Mouse (Mus musculus) neural tube, embryonic 14.5 days (tissue): Measurements from ENCODE around the gene Alkbh5. TPM values are rescaled to one million over a fixed set of nuclear protein-coding genes. Genes with fewer than 3 reads are reported as not detected.
"Not testable (repeated sequence)": the region's sequence is repeated elsewhere in the genome, so short reads cannot be mapped to it uniquely, and the experiment has no call there.

Experiments used
- ATAC-seq: fragments of 200-750 bp; cut with Nextera tagmentation; 2 replicates; pipeline ENCODE4 v1.8.0; 2017; ENCODE audit warnings: low read depth, mild to moderate bottlenecking, moderate TSS enrichment, moderate library complexity
- H3K27ac ChIP-seq: fragments of 300-500 bp; sonication (generic); 2 replicates; pipeline ENCODE4 v1.5.1; 2014; ENCODE audit warnings: low read depth, mild to moderate bottlenecking, control low read depth, low read length, moderate library complexity, mixed read lengths
- H3K27me3 ChIP-seq: fragments of 300-500 bp; sonication (generic); 2 replicates; pipeline ENCODE4 v1.6.1; 2014; ENCODE audit warnings: low read length; ENCODE audit not compliant: control insufficient read depth, insufficient read depth
- H3K36me3 ChIP-seq: fragments of 300-500 bp; sonication (generic); 2 replicates; pipeline ENCODE4 v1.6.1; 2014; ENCODE audit warnings: low read length, mixed read lengths; ENCODE audit not compliant: control insufficient read depth, insufficient read depth
- H3K4me1 ChIP-seq: fragments of 300-500 bp; sonication (generic); 2 replicates; pipeline ENCODE4 v1.6.1; 2014; ENCODE audit warnings: low read length; ENCODE audit not compliant: control insufficient read depth, insufficient read depth
- H3K4me2 ChIP-seq: fragments of 300-500 bp; sonication (generic); 2 replicates; pipeline ENCODE4 v1.6.1; 2014; ENCODE audit warnings: mild to moderate bottlenecking, low read depth, low read length, control low read depth
- H3K4me3 ChIP-seq: fragments of 300-500 bp; sonication (generic); 2 replicates; pipeline ENCODE4 v1.5.1; 2014; ENCODE audit warnings: low read depth, low read length, control low read depth, mixed read lengths
- H3K9ac ChIP-seq: fragments of 300-500 bp; sonication (generic); replicated peaks from 2 replicates; pipeline ENCODE4 v1.6.1; 2014; ENCODE audit warnings: low read depth, mild to moderate bottlenecking, control low read depth, low read length, mixed read lengths
- H3K9me3 ChIP-seq: fragments of 300-500 bp; sonication (generic); 2 replicates; pipeline ENCODE4 v1.6.1; 2016; ENCODE audit warnings: low read length; ENCODE audit not compliant: control insufficient read depth
- WGBS: fragments of 180-500 bp; shearing (Covaris S2); extraction: QIAGEN DNeasy Blood & Tissue Kit; methylation state at CpG from one replicate; pipeline ENCODE4 v1.1.7; 2014; 5-methylcytosine and 5-hydroxymethylcytosine counted together
- polyA plus RNA-seq: library from polyadenylated mRNA; unstranded; fragments of >200 nt; fragmentation: Nextera tagmentation; extraction: Ambion mirVana; gene quantifications from 2 replicates; pipeline ENCODE4 v1.2.1, GENCODE M21; 2014

Gene Alkbh5
- polyA plus RNA-seq, 1 experiment from 2014 or later = 17.0 TPM

DNA sequence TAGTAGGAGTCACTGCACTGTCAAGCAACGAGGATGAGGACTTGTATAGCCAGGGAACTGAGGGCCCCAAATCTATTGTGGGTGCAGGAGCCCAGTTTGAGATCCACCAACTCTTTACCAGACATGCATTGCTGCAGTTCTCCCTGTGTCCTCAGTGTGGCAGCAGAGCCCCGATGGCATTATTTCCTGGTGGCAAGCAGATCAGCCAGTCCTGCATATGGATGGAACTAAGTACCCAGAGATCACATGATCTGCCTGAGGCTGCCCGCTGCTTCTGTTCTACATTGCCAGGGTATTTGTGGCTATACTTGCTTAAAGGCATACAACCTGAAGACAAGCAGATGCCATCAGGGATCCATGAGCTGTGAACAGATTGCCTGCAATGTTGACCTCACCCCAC lies 23.2 kb downstream of the Alkbh5 start:
- Histone ChIP-seq H3K4me2 (no peak overlapping the region), H3K36me3 (peaks cover 14% of the 10 kb centered on the region), H3K4me1 (no peaks in the 10 kb centered on the region), H3K9ac (no peak overlapping the region), H3K27me3 (no peaks in the 10 kb centered on the region), H3K4me3 (no peak overlapping the region), H3K27ac (no peak overlapping the region), H3K9me3 (no peaks in the 10 kb centered on the region)
- WGBS = 16% methylated on average over 3 of the region's 3 CpGs
- ATAC-seq = peak; percentile 49; the same call in 1 of the 2 replicates

DNA sequence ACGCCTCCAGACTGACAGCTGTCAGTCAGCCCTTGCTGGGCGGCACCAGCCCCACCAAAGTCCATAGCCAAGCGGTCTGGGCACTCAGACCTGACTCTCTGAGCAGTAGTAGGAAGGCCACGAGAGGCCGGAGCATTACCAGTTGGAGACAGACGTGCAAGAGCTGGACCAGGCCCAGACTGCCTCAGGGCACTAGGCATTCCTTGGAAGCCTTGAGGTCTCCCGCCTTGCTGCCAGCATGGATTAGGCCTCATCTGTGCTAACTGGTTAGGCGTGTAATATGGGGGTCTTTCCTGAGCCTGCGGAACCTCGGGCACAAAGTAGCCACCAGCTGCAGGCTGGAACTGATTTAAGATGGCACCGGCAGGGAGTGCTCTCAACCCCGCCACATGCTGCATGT lies 37.8 kb downstream of the Alkbh5 start:
- H3K27ac ChIP-seq, H3K4me1 ChIP-seq, H3K36me3 ChIP-seq, H3K4me3 ChIP-seq, H3K9me3 ChIP-seq, H3K9ac ChIP-seq, H3K4me2 ChIP-seq, H3K27me3 ChIP-seq, ATAC-seq: not testable (repeated sequence)
- 74% methylated on average over 10 of the region's 12 CpGs for WGBS

Other genes with a start within 250 kb of the Alkbh5 start
- 47.8 and 50.9 TPM in 2 replicates for gene Tom1l2, start 183.5 kb upstream of the Alkbh5 start, polyA plus RNA-seq
- gene Drc3, start 183.1 kb upstream of the Alkbh5 start, polyA plus RNA-seq = 5.2 TPM in 2 replicates
- 26.6 and 27.6 TPM in 2 replicates for gene Gid4, start 119.2 kb upstream of the Alkbh5 start, polyA plus RNA-seq
- 44.1 and 45.8 TPM in 2 replicates for gene Atpaf2, start 117.9 kb upstream of the Alkbh5 start, polyA plus RNA-seq
- gene Drg2, start 81.8 kb upstream of the Alkbh5 start, polyA plus RNA-seq = 90.6 and 95.6 TPM in 2 replicates
- 0.19 and 0.36 TPM in 2 replicates for gene Myo15, start 67.0 kb upstream of the Alkbh5 start, polyA plus RNA-seq
- gene Llgl1, start 163.3 kb downstream of the Alkbh5 start, polyA plus RNA-seq = 35.6 and 42.8 TPM in 2 replicates
- gene Flii, start 190.9 kb downstream of the Alkbh5 start, polyA plus RNA-seq = 52.9 and 62.7 TPM in 2 replicates
- 23.1 and 25.6 TPM in 2 replicates for gene Mief2, start 192.0 kb downstream of the Alkbh5 start, polyA plus RNA-seq
- gene Top3a, start 241.0 kb downstream of the Alkbh5 start, polyA plus RNA-seq = 6.5 and 9.2 TPM in 2 replicates
- gene Smcr8, start 241.1 kb downstream of the Alkbh5 start, polyA plus RNA-seq = 8.0 and 8.3 TPM in 2 replicates